Mouse (Mus musculus): ENCODE results near the gene Lrrc8d. TPM values are rescaled to one million over a fixed set of nuclear protein-coding genes. Genes with fewer than 3 reads are reported as not detected.

Gene Lrrc8d
- total RNA-seq, 2 experiments from 2014 or later, result 38.7 to 39.1 TPM

DNA sequence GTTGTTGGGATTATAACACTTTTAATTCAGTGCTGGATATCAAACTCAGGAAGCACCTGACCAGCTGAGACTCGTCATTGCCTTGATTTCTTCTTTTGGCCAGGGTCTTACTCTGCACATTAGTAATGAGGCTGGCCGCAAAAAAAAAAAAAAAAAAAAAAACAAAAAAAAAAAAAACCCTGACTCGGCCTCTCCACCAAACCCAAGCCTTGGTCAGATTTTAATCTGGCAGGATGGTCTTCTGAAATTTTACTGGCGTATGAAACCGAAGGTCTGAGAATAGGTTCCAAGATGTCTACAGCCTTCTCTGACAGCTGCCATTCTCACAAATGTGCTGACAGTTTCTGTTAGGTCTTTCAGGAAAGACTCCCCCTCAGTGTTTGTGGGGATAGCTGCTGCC lies 8.5 kb downstream of the Lrrc8d start:
- DNase-seq (ENCODE audit: low spot score in 2 of 2), result no peak
- intact Hi-C loops (cut with DNase I), result no loop called here

DNA sequence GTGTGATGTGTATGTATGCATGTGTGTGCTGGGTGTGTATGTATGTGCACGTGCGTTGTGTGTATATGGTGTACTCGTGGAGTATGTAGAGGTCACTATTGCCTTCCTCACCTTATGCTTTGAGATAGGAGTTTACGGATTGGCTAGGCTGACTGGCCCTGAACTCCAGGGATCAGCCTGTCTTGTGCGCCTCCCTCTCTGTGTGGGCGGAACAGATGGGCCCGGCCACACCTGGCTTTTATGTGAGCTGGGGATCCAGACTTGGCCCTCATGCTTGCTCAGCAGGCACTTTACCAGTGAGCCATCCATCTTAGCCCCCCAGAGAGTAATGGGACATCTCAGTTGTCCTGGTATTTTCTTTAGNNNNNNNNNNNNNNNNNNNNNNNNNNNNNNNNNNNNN lies 10.7 kb downstream of the Lrrc8d start:
- DNase-seq (ENCODE audit: low spot score in 2 of 2), result no peak
- intact Hi-C loops (cut with DNase I), result no loop called here

DNA sequence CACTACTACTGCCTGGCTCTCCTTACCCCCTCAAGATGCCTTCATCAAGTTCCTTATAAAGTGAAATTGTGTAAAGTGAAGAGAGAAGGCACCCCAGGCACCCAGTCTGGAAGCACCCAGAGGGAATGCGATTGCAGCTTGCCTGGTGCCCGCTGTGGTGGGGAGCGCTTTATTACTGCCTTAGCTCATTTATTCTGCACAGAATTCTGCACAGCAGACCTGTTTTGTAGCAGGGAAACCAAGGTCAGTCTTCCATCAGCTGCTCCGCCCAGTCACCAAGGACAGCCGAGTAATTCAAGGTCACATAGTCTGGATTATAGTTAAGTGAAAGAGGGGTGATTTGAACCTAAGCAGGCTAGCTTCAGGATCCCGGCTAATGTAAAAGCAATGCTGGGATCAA lies 14.7 kb downstream of the Lrrc8d start:
- intact Hi-C loops (cut with DNase I), result no loop called here
- DNase-seq (ENCODE audit: low spot score in 2 of 2), result no peak

DNA sequence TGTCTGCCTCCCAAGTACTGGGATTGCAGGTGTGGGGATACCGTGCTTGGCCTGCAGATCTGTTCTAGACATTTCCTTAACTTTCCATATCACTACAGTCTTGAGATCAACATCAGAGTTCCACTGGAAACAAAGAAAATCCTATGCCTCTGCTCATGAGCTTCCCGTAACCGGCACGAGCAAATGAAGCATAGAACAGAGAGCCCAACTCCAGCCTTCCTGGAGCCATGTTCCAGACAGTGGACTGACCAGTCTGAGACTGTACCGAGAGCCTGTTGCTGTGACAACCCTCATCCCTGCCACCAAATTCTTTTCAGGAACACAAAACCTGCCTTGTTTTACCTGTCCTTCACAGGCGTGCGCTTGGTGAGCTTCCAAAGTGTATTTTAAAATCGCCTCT lies 15.3 kb downstream of the Lrrc8d start:
- no peak for DNase-seq (ENCODE audit: low spot score in 2 of 2)
- intact Hi-C loops (cut with DNase I), result no loop called here

DNA sequence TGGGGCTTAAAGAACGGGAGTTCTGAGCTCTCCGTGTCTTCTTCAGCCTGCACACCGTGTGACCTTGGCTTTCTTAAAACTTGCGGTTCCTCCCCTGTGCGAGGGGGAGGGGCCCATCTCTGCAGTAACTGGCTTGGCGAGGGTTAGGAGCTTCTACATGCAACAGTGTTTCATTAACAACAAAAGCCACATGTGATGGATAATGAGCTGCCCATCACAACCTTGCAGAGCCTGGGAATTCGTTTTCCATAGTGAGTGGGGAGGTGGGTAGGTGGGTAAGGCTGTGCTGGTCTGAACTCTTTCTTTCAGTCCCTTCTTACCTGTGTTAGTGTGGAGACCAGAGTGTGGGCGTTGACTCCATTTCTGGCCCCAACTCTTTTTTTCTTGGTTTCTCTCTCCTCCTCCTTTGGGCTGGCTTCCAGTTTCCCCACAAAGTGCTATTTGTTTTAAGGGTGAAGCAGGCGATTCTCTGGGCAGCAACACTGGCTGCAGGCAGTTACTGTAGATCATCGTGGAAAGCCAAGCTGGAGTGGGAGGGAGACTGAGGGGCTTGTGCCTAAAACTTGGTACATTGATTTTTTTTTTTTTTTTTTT lies 15.9 kb downstream of the Lrrc8d start:
- intact Hi-C loops (cut with DNase I), result no loop called here
- DNase-seq (ENCODE audit: low spot score in 2 of 2), result no peak

DNA sequence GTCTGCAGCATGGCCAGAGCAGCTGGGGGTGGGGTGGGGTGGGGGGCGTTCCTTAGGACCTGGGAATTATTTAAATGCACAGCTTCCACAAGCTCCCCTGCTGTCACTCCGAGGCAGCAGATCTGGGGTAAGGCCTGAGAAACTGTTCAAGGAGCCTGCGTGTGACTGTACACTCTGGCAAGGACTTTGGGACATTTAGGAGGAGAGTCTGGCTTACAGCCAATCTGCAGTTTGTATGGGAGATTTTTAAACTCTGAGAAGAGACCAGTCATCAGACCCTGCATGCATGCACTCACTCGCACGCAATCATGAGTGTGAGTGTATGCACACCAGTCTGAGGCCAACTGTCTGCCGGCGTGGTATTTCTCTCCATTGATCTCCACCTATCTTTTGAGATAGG lies 17.5 kb downstream of the Lrrc8d start:
- no peak for DNase-seq (ENCODE audit: low spot score in 2 of 2)
- intact Hi-C loops (cut with DNase I), result no loop called here

DNA sequence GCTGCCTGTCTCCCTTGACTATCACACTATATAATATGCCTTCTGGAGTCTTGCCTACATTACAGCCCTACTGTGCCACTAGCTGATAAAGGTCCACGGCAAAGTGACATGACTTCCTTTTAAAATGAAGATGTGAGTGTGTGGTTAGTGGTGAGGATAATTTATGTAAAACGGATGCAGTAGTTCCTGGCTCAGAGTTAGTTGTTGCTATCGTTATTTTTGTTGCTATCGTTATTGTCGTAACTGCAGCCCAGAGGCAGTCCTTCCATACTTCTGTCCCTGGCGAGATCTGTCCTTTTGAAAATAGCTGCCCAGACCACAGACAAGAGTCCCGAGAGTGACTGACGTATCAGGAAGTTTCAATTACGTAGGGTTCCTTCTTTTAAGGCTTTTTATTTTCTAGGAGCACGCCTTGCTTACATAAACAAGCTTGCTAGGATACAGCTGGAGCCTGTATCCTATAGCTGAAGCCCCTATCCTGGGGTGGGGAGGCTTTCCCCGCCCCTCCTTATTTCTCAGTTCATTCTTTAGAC lies 18.4 kb downstream of the Lrrc8d start:
- intact Hi-C loops (cut with DNase I), result no loop called here
- DNase-seq (ENCODE audit: low spot score in 2 of 2), result no peak

DNA sequence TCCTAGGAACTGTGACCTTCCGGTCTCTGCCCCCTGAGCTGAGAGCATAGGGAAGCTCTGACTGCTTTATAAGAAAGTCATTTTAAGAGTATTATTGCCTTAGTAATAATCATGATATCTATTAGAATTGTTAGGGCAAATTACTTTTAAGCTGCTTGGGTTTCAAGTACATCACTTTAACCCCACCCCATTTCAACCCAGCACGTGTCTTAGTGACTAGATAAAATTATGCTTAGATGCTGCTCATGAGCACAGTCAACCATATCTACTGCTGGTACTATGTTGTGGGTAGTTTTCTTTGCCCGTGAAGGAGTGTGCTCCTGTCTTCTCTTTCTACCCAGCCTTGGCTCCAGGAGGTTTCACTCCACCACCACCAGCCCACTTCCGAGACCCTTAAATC lies 21.5 kb downstream of the Lrrc8d start:
- intact Hi-C loops (cut with DNase I), result no loop called here

DNA sequence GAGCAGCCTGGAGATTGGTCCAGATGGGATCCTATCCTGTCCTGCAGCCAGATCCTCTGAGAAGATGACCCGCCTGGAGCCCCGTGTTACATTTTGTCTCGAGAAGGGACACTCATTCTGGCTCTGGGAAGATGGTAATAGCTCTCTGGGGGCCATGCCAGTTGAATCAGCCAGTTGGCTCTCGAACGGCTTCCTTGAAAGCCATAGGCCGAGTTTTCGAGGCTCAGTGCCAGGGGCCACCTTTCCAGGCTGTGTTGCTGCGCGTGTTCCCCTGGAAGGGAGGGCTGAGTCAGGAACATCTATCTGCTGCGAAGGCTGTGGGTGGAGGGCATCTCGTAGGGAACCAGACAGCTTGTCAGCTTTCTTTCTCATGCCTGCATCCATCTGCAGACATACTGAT lies 23.0 kb downstream of the Lrrc8d start:
- intact Hi-C loops (cut with DNase I), result no loop called here
- DNase-seq (ENCODE audit: low spot score in 2 of 2), result no peak

More for the DNA sequence above, 21.5 kb downstream of the Lrrc8d start:
- no peak for DNase-seq (ENCODE audit: low spot score in 2 of 2)

DNA sequence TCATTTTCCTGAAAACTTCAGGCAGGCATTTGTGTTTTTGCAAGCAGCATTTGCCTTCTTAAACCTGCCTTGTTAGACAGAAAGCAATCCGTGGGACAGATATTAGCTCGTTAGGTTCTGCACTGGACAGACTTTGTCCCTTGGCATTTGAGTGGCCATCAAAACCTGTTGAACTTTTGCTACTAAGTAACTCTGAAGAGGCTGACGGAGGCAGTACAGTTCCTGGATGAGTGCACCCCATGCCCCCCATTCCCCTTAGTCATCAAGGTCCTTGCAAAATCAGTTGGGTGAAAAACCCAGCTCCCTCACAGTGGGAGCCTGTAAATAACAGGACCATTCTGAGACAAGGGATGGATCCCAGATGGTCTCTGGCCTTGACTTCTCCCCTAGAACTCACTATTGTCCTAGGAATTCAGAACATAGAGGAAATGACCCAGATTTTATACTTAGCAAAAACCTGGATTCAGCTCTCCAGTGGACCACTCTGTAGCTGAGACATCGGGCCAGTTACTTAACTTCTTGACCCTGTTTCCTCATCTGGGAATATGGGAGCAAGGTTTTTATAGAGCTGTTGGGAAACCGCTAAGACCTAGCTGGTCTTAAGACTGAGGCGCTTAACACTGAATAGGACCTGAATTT lies 30.5 kb downstream of the Lrrc8d start:
- no peak for DNase-seq (ENCODE audit: low spot score in 2 of 2)
- intact Hi-C loops (cut with DNase I), result no loop called here

DNA sequence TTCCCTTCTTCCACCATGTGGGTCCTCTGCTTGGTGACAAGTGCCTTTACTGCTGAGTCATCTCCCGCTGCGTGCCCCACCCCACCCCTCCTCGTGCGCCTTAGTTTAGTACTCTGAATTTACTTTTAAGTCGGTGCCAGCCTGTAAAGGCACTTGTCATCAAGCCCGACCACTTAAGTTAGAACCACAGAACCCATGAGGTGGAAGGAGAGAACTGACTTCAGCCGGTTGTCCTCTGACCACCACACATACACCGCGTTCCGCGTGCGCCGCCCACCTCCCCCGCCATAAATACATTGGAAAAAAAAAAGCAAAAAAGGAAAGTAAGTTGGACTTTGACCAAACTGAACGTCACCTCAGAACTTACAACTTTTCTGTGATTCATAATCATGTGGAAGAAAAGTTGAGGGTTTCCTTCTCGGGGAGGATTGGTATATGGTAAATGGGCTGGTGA lies 31.4 kb downstream of the Lrrc8d start:
- intact Hi-C loops (cut with DNase I), result no loop called here
- DNase-seq (ENCODE audit: low spot score in 2 of 2), result no peak

DNA sequence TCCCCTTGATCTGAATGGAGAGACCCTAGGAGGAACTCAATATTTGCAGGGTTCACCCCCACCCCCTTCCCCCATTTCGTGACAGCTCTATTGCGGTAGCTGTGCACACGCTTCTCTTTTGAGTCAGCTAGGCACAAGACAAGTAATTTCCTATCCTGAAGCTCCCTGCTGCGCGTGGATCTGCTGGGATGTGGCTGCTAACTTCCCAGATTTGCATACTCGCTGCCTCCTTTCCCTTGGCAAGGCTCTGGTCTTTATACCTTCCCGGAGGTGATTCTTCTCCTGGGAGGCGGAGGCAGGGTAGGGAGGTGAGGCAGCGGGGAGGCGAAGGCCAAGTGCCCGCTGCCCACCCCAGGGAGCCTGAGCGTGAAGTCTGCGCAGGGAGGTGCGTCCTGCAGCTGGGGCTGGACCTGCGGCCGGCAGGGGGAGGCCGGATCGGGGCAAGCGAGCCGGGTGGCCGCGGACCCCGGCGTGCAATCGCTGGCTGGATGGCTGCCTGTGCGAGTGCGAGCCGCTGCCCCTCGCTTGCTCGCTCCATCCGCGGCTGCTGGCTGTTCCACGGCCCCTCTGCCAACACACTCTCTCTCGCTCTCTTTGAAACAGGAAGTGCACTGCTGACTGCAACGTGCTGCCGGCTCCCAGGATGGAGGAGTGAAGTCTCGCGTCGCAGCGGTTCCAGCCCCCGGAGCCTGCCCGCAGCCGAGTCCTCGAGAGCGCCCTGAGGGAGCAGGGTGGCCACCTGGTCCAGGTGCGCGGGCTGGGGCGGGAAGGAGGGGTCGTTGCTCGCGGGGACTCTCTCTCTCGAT lies 32.1 kb downstream of the Lrrc8d start:
- intact Hi-C loops (cut with DNase I), result no loop called here
- DNase-seq (ENCODE audit: low spot score in 2 of 2), result peak; percentile 51 to 55

DNA sequence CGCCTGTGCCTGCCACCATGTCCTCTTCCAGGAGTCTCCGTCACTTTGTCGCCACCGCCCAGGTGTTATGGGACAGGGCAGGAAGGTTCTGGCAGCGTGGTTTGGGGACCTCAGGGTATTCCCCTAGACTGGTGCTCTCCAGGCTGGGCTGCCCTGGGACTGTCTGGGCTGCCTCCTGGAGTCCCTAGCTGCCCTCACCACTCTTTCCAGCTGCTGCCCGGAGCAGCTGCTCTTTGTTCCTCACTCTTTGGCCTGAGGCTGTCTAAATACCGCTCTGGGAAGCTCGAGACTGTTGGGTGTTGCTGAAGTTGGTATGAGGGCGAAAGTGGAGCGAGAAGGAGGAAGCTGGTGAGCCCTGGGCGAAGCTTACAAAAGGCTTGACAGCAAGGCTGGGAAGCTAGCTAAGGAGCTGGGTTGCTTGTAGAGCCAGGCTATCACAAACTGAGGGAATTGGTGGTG lies 32.7 kb downstream of the Lrrc8d start:
- DNase-seq (ENCODE audit: low spot score in 2 of 2), result no peak
- intact Hi-C loops (cut with DNase I), result no loop called here

DNA sequence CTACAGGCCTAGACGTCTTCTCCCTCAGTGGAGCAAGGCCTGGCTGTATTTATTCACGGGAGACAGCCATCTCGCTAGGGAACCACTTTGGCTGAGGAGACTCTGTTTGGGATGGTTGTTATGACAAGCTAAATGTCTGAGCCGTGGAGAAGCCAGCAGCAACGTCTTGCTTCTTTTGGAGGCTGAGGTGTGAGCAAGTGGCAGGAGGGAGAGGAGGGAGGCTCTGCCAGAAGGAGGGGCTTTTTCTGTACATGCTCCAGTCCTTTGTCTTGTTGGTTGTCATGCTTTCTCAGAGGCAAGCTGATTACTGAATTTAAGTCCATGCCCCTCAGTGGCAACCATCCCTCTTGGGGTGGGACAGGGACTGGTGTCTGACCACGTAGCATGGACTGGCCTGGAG lies 33.5 kb downstream of the Lrrc8d start:
- DNase-seq (ENCODE audit: low spot score in 2 of 2), result no peak

DNA sequence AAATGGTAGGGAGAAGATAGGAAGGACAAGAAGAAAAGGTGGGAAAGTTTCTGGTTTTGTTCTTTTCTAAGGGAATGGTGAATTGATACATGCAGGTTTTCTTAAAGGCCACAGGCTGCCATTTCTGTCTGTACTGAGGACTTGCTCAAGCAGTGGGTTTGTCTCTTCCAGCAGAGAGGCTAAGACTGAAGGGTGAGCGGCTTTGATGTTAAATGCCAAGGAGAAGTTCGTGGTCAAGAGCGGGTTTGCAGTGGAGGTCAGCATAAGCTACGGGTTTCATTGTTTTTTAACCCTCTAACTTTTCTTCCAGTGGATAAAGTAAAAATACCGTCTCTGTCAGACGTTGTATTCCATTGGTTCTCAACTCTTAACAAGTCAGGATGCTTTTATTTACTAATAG lies 36.6 kb downstream of the Lrrc8d start:
- DNase-seq (ENCODE audit: low spot score in 2 of 2), result no peak
- intact Hi-C loops (cut with DNase I), result no loop called here

More for the DNA sequence above, 33.5 kb downstream of the Lrrc8d start:
- intact Hi-C loops (cut with DNase I), result no loop called here

DNA sequence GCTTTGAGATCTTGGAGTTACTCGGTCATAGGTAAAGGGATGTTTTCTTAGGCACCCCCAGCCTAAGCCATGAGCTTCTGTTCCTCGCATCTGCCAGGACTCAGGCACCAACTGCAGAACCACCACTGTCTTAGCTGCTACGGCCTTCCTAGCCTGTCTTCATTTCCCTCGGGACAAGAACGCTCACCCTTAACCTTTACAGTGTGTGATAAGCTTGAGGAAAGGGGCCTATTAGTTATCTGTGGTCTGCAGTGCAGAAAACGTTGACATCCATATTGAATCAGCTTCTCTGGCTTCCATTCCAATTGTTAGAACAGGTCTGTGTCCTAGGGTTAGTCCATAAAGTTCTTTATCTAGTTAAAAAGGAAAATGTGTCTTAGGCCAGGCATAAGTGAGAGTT lies 37.4 kb downstream of the Lrrc8d start:
- intact Hi-C loops (cut with DNase I), result no loop called here
- DNase-seq (ENCODE audit: low spot score in 2 of 2), result no peak

DNA sequence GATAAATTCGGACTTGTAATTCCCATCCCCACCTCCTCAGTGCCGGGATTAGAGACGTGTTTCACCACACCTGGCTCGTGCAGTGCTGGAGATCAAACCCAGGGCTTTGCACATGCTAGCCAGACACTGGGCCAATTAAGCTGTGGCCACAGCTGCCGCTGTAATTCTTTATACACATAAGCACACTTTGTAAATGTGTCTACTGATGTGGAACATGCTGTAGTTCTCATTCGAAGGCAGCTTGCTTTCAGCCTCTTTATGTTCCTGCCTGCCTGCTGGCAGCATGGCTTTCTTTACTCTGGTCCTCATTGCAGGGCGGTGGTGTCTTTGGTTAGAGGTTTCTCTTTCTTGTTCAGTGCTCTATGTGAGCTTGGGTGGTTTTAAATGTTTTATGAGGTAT lies 40.7 kb downstream of the Lrrc8d start:
- no peak for DNase-seq (ENCODE audit: low spot score in 2 of 2)
- intact Hi-C loops (cut with DNase I), result no loop called here

DNA sequence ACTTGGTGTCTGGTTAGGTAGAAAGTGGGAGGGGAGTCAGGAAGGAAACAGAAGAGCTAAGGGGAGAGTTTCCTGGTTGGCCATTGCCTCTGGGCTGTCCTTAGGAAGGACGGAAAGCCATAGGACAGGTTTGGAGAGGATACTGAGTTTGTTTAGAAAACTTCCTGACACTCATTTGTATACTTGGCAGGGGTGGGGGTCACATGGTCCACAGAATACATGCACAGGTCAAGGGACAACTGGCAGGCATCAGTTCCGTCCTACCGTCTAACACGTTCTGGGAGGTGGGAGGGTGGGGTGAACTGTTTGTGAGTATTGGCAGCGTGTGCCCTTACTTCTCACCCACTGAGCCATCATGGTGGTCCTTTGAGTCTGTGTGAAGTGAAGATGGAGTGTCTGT lies 42.9 kb downstream of the Lrrc8d start:
- no peak for DNase-seq (ENCODE audit: low spot score in 2 of 2)
- intact Hi-C loops (cut with DNase I), result no loop called here

DNA sequence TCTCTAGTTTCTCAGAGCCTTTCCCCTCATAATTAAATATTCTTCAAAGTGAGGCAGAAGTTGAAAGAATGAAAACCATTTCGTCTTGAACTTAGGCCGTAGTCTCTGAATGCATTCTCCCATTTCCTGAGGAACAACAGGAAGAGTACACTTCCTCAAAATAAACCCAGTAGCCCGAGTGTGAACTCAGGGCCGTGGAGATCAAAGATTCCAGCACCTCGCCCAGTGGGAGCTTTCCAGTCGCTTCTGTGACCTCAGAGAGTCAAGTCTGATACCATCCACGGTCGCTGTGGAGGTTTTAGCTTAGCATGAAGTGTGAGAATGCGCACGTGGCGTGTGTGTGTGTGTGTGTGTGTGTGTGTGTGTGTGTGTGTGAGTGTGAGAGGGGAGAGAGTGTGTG lies 45.6 kb downstream of the Lrrc8d start:
- intact Hi-C loops (cut with DNase I), result no loop called here
- DNase-seq (ENCODE audit: low spot score in 2 of 2), result no peak

DNA sequence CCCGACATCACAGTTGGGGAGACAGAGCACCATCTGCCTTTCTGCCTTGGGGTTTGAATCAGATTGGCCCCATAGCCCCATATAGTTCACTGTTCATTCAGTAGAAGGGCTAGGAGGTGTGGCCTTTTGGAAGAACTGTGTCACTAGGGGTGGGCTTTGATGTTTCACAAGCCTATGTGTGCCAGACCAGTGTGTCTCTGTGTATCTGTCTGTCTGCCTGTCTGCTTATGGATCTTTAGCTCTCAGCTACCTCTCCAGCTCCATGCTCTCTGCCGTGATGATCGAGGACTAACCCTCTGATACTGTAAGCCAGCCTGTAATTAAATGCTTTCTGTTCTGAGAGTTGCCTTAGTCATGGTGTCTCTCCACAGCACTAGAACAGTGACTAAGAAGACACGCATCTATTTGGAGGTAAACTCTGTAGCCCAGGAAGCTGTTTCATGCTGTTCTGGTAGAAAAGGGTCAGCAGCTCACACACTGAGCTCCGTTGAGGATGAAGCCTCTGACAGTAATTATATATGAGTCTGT lies 46.2 kb downstream of the Lrrc8d start:
- no peak for DNase-seq (ENCODE audit: low spot score in 2 of 2)
- intact Hi-C loops (cut with DNase I), result no loop called here
